Mouse (Mus musculus) E14TG2a.4 (cell line): ENCODE measurements around the gene Nol6.

Experiments
- CTCF ChIP-seq: conservative IDR thresholded peaks from 2 replicates; pipeline ENCODE4 v1.5.1; 2014; ENCODE audit warnings: low read length
- POU5F1 ChIP-seq: IDR thresholded peaks from 2 replicates; pipeline ENCODE4 v1.6.1; 2014; ENCODE audit warnings: low read length, borderline replicate concordance

DNA sequence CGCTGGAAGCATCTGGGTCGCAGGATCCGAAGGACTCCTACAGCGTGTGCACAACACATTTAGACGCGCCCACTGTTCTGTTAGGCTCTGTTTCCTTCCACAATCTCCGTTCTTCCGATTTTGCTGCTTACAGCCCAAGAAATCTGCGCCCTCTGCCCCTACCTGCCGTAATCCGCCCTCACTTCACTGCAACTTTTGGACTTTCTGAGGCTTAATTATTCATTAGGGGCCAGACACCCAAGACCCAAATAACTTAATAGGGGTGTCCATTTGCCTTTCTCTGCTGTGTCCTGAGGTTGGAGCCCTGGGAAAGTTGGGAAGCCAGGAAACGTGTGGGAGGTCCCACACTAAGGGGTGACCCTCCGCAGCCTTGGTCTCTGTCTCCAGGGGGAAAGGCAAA lies 26.9 kb downstream of the Nol6 start:
- TF ChIP-seq CTCF (no peak), POU5F1 (no peak)
